Mouse (Mus musculus) induced T-regulatory cell, adult 2 months (primary cell): ENCODE measurements around the gene Rpl5.

Experiments
- DNase-seq: peaks from one replicate; pipeline ENCODE4 v3.0.0-alpha.2; 2012; ENCODE audit warnings: low read depth

Gene Rpl5

DNA sequence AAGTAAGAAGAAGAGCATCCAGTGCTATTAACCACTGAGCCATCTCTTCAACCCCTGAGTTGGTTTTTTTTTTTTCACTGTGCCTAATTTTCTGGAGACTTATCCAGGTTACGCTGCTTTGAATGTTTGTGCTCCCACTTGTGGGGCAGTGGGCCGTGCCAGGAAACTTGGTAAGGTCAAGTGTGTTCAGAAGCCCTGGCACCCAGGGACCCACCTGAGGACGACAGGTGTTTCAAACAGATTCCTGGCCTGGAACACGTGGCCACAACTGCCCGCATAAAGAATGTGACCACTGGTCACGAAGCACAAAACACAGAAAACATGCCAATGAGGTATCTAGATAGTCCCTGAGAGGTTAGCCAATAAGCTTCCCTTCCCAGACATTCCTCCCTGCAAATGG is 43.2 kb downstream of the Rpl5 start:
- DNase-seq = no peak

DNA sequence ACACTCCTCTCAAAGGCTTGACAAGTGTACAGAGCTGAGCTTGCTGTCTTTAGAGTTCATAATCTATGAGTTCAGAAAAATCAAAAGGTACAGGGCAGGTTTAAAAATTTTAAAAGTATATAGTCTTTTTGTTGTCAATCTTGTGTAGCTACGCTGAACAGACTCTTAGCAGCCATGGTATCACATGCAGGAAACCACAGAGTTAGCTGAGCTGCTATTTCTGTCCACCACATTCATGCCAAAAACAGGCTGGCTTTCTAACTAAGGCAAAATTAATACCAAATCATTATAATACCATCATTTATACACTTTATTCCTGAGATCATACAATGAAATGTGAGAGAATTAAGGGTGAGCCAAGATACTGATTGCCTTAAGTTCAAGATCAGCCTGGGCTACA is 46.2 kb downstream of the Rpl5 start:
- peak; percentile 29 for DNase-seq

DNA sequence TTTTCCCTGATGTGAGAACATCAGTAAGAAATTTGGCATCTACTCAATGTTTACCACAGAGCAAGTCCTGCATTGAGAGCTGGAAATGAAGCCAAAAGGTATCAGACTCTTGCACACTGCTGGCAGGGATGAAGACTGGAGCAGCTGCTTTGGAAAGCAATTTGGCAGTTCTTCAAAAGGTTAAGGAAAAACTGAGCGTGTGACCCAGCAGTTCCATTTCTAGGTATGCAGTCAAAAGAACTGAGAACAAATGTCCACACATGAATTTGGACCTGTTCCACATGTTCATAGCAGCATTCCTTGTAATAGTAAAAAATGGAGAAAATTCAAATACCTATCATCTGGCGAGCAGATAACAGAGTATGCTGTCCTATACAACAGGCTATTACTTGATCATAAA is 47.2 kb downstream of the Rpl5 start:
- no peak for DNase-seq

DNA sequence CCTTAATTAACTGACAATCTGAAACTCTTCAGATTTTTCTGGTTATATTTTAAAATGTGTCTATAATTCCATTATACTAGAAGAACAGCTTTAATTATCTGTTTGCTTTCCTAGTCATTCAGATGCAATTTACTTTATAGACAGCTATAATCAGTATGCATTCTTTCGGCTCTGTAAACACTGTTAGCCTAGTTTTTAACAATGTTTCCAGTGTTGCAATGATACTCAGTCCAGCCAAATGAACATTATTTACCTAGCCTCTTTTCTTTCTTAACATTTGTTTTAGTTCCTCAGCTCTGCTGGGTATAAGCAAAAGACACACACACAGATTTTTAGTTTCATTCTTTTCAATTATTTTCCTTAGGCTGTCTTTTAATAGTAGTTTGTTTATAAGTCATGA is 48.6 kb downstream of the Rpl5 start:
- no peak for DNase-seq

DNA sequence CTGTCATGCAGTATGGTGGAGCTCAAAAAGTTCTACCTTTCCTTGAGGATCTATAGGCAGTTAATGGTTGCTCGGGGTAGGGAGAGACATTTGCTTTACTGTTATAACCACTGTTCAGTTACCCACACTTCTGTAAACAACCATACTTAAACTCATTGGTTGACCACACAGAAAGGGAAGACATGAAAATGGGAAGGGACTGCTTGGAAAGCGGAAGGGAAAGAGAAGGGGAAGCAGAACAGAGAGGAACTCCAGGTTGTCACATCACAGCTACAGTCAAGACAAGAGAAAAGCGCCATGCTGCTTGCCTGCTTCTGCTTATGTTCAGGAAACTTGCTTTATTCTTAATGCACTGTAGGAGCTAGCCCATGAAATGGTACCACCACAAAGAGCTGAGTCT is 49.3 kb downstream of the Rpl5 start:
- no peak for DNase-seq

DNA sequence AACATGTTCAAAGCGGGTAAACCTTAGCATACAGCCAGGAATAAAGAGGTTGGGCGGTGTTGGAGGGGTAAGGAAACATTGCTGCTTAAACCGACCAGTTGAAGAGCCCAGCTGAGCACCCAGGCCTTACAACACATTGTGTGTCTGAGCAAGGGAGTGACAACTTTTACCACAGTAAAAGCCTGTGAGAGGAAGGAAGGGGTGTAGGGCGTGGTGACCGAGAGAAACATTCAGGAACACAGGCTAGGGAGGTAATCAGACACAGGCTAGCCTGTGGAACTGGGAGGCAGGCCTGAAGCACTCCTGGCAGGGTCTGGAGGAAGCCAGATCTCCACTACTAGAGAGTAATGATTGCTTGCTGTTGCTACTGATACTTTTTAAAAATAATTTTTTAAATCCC is 50.3 kb downstream of the Rpl5 start:
- DNase-seq = peak; percentile 37
